Mouse (Mus musculus) CD4-positive, CD25-positive, alpha-beta regulatory T cell, adult 4 months (primary cell): ENCODE results near the gene Ms4a6c. TPM values are rescaled to one million over a fixed set of nuclear protein-coding genes. Genes with fewer than 3 reads are reported as not detected.
"Not testable (repeated sequence)": the region's sequence is repeated elsewhere in the genome, so short reads cannot be mapped to it uniquely, and the experiment has no call there.

Source experiments
- ATAC-seq: one replicate; pipeline ENCODE4 v1.8.0; 2017
- polyA plus RNA-seq, 2 experiments: library from polyadenylated mRNA; unstranded; fragments of 100-300 nt; shearing (Covaris generic); gene quantifications; one replicate each; pipeline ENCODE4 v1.2.1; 2017

Ms4a6c gene
- 10 to 100 TPM; 13.4 to 20.1 TPM for polyA plus RNA-seq

DNA sequence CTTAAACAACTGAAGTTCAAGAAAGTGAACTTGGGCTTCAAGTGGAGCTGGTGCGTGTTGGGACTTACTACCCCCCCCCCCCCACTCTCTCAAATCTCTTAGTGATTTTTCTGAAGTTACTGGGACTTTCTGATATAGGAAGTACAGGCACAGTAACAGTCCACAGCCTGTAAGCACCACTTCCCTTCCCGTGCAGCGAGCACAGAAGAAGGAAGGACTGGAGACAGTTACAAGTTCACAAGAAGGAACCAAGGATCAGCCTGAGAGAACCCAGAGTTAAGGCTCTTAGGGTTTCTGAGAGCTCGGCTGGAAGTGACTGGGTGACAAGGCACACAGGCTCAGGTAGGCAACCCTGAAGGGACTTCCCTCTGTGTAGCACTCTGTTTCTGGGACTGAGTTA is at the start of gene Ms4a6c:
Gene Ms4a6c (plus strand): TSS at position 152 of the 400 bp plus-strand sequence.
- ATAC-seq: peak; percentile 20

DNA sequence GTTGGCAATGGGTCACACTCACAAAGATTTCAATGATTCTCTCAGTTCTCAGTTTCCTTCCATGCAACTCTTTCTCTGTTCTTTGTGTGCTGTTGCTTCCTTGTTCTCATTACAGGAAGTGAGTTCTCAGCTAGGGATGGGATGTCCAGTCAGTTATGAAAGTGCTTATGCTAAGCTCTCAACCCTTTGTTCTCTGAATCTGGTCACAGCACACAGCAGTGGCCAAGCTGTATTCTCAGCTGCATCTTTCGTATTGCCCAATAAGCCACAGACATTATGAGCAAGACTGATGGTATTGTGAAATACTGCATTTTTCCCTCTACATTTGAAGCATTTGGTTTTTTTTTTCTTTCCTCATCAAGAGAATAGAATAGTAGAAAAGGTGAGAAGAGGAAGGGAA is 38.0 kb upstream of the Ms4a6c start:
- peak; percentile 46 for ATAC-seq

DNA sequence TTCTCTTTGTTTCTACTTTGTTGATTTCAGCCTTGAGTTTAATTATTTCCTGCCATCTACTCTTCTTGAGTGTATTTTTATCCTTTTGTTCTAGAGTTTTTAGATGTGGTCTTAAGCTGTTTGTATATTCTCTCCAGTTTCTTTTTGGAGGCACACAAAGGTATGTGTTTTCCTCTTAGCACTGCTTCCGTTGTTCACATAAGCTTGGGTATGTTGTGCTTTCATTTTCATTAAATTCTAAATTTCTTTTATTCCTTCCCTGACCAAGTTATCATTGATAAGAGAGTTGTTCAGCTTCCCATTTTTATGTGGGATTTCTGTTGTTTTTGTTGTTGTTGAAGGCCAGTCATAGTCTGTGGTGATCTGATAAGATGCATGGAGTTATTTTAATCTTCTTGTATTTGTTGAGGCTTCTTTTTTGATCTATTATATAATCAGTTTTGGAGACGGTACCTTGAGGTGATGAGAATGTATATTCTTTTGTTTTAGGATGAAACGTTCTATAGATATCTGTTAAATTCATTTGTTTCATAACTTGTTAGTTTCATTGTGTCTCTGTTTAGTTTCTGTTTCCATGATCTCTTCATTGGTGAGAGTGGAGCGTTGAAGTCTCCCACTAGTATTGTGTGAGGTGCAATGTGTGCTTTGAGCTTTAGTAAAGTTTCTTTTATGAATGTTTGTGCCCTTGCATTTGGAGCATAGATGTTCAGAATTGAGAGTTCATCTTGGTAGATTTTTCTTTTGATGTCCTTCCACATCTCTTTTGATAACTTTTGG is 33.9 kb upstream of the Ms4a6c start:
- ATAC-seq: peak; percentile 78

DNA sequence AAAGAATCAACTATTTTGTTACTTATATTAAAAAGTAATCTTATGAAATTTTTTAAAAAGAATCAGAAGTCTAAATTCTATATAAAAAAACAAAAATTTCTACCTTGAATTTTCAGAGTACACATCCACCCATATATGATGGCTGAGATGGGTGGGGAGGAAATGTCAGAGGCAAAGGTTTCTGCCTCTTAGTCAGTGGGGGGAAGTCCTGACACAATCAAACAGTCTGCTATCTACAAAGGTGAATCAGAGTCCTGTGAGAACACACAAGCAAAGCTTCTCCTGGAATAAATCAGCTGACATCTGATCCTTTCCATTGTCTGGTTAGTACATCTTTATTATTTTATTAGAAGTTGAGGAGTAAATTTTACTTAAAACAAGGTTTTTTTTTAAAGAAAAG is 25.8 kb upstream of the Ms4a6c start, which contains the start of gene Ms4a4b:
Gene Ms4a4b (plus strand): TSS at position 216 of the 400 bp plus-strand sequence.
- ATAC-seq: peak; percentile 71

DNA sequence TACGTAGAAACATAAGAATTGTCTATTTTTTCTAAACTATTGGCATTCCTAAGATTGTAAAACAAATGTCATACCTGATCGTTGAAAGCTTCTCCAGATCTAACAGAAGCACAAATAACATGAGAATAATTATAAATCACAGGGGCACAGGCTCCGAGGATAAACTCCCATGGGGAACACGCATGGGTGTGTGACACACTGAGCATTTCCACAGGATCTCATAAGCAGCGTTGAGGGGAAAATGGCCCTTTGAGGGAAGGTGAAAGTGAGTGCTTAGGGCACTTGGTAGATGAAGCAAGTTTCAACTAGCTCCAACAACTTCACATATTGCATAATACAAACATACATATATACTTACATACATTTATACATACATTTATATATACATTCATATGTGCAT is 25.2 kb upstream of the Ms4a6c start:
- ATAC-seq: no peak

- ATAC-seq: peak; percentile 47
Measured at GRCm38 (mm10) chr19:11447238-11447637, 21.9 kb upstream of the Ms4a6c start.

- ATAC-seq: peak; percentile 69
Measured at GRCm38 (mm10) chr19:11459041-11459440, 10.1 kb upstream of the Ms4a6c start.

DNA sequence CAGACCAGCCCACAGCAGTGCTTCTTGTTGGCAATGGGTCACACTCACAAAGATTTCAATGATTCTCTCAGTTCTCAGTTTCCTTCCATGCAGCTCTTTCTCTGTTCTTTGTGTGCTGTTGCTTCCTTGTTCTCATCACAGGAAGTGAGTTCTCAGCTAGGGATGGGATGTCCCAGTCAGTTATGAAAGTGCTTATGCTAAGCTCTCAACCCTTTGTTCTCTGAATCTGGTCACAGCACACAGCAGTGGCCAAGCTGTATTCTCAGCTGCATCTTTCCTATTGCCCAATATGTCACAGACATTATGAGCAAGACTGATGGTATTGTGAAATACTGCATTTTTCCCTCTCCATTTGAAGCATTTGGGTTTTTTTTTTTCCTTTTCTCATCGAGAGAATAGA is 4.4 kb upstream of the Ms4a6c start:
- ATAC-seq: peak; percentile 37

DNA sequence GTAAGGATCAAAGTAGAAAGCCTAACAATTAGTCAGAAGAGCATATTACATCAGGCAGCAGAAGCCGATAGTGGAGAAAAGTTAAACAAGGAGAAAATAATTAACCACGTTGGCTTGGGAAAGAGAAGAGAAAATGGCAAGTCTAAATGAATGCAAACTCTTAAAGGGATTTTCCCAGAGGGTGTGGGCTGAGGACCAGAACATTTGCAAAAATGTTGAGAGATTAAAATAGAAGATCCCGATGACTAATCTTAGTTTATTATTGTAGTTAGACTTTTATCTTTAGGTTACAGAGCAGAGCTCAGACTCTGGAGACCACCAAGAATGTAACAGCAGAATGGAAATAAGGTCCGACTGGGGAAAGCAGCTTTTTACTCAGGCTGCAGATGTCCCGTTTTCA is 2.7 kb upstream of the Ms4a6c start:
- ATAC-seq: no peak

DNA sequence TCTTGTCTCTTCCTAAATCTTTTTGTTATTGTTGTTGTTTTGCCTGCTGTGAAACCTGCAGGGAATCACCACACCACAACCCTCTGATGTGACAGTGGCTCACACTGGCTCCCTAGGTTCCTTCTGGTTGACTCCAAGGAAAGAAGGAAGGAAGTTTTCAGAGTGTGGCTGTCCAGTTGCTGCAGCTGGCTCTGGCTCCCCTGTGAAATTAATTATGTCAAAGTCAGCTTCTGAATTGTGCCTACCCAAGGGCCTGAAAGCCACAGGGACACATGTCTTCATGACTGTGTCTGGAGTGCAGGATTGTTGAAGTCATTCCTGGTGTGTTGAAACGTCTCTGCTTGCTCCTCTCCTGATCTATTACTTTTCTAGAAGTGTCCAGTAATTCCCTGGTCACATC is 805 bp upstream of the Ms4a6c start:
- not testable (repeated sequence) for ATAC-seq

GRCm38 (mm10) chr19:11479714-11480113 is 10.5 kb downstream of the Ms4a6c start:
- no peak for ATAC-seq

GRCm38 (mm10) chr19:11482684-11483083 is 13.5 kb downstream of the Ms4a6c start:
- no peak for ATAC-seq

DNA sequence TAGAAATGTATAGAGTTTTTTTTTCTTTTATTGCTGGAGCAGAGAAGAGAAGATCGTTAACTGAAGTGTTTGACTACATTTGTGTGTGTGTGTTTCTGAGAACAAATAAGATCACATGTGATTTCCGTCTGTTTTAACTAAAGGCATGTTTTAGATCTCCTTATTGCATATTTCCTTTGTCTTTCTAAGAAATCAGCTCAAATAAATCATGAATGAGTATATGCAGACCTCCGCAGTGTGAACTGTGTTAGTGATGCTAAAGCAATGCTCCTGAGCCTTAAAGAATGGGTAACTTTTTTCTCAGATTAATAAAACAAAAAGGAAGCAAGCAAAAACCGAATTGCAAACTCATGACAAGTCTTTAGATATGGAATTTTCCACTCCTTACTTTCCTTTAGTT is 14.8 kb downstream of the Ms4a6c start:
- peak; percentile 6 for ATAC-seq

DNA sequence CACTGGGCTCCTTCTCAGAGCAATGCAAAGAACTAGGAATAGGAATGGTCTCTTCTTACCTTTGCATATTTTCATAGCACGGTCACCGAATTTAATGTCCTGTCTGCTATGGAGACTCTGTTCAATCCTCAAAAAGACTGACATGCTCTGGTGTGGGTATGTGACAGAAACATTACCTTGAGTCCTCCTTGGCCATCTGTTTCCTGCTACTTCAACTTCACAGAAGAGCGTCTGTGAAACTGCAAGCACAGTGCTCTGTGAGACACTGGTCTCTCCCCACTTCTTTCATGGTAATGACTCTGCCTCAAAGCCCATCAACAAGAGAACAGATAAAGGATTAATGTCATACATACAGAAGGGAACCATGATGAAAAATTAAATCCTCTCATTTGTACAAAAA is 15.2 kb downstream of the Ms4a6c start:
- ATAC-seq: peak; percentile 37

- ATAC-seq: no peak
Measured at GRCm38 (mm10) chr19:11485266-11485665, 16.1 kb downstream of the Ms4a6c start.

DNA sequence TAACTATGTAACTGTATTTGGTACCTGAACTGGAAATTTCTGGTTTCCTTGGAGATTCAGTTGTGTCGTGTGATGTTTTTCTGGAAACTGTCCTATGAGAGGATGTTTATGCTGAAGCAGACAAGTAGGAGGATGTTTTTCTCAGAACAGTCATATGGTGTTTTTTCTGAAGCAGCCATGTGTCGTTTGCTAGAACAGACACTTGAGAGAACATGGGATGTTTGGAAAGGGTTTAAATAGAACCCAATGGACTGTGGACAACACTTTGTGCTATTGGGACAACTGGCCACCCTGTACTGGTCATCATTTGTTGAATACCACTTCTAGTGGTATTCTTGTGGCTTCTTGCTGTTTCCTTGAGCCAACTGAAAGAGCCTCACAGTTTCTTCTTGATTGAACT is 16.6 kb downstream of the Ms4a6c start, which contains the start of gene Gm8369:
Gene Gm8369 (plus strand): TSS at position 193 of the 400 bp plus-strand sequence.
- peak; percentile 64 for ATAC-seq

GRCm38 (mm10) chr19:11486599-11486998 is 17.4 kb downstream of the Ms4a6c start:
- ATAC-seq: no peak

GRCm38 (mm10) chr19:11491406-11492189 is 22.4 kb downstream of the Ms4a6c start:
- ATAC-seq: peak; percentile 69

GRCm38 (mm10) chr19:11492671-11493070 is 23.5 kb downstream of the Ms4a6c start:
- no peak for ATAC-seq

DNA sequence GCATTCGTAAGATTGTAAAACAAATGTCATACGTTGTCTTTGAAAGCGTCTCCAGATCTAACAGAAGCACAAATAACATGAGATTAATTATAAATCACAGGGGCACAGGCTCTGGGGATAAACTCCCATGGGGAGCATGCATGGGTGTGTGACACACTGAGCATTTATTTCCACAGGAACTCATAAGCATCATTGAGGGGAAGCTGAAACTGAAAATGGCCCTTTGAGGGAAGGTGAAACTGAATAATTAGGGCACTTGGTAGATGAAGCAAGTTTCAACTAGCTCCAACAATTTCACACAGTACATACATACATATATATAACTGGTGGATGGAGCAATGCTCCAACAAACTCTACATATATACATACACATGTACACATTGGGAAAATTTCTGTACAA is 25.4 kb downstream of the Ms4a6c start:
- peak; percentile 50 for ATAC-seq

DNA sequence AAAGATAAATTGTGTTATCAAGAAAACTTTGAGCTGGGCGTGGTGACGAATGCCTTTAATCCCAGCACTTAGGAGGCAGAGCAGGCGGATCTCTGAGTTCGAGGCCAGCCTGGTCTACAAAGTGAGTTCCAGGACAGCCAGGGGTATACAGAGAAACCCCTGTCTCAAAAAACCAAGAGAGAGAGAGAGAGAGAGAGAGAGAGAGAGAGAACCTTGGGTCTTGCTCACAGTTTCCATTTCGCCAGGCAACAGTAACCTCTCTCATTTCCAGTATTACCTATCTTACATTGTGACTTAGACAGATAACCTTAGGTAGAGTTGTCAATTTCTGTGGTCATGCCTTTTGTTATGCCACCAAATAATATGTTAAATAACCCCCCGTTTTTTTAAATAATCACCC is 27.2 kb downstream of the Ms4a6c start:
- ATAC-seq: peak; percentile 28

DNA sequence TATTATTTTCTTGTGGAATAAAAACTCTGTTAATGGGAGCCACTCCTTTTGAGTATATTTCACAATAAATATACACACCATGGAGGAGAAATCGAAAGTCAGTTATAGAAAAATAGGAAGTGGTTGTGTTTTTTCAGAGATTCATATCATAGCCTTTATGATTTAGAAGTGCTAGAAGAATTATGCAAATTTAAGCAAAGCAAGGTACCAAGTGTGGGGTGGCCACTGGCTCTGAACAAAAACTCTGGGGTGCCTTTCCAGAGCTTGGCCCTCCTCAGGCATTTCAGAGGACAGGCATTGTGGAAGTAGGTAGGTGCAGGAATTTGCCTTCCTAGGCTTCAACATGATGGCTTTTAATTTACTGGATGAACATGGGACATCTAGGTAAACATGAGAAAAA is 28.1 kb downstream of the Ms4a6c start:
- ATAC-seq: peak; percentile 53

DNA sequence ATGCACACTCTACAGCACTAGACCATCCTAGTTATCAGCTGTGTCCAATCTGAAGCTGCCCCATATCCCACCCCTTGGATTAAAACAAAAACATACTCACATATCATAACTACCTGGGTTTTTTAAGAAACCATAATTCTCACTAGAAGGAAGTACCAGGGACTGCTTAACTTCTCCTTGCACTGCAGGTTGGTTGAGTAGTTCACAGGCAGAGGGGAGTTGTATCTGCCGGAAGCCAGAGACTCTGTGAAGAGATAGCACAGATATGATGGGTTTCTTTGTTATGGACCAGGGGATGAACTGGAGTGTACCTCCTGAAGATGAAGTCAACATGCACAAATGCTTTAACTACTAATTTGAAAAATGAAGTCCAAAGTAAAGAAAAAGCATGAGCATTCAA is 31.6 kb downstream of the Ms4a6c start:
- ATAC-seq: peak; percentile 37

- ATAC-seq: peak; percentile 44
Measured at GRCm38 (mm10) chr19:11501326-11501725, 32.2 kb downstream of the Ms4a6c start.
